Mouse (Mus musculus) liver, embryonic 15.5 days (tissue): ENCODE data around the gene Ubtd1. TPM values are rescaled to one million over a fixed set of nuclear protein-coding genes. Genes with fewer than 3 reads are reported as not detected.

ENCODE experiments used
- ATAC-seq: fragments of 200-750 bp; cut with Nextera tagmentation; 2 replicates; pipeline ENCODE4 v1.8.0; 2017; ENCODE audit warnings: moderate number of reproducible peaks, mild to moderate bottlenecking, moderate library complexity; ENCODE audit not compliant: insufficient read depth
- H3K27ac ChIP-seq: fragments of 300-500 bp; sonication (generic); replicated peaks from 2 replicates; pipeline ENCODE4 v1.5.1; 2015; ENCODE audit warnings: mild to moderate bottlenecking, inconsistent platforms
- H3K27me3 ChIP-seq: fragments of 300-500 bp; sonication (generic); 2 replicates; pipeline ENCODE4 v1.6.1; 2015; ENCODE audit warnings: mild to moderate bottlenecking, inconsistent platforms
- H3K36me3 ChIP-seq: fragments of 300-500 bp; sonication (generic); replicated peaks from 2 replicates; pipeline ENCODE4 v1.6.1; 2015; ENCODE audit warnings: moderate library complexity, mild to moderate bottlenecking, inconsistent platforms
- H3K4me1 ChIP-seq: fragments of 300-500 bp; sonication (generic); replicated peaks from 2 replicates; pipeline ENCODE4 v1.6.1; 2015; ENCODE audit warnings: inconsistent platforms
- H3K4me2 ChIP-seq: fragments of 300-500 bp; sonication (generic); 2 replicates; pipeline ENCODE4 v1.6.1; 2015; ENCODE audit warnings: moderate library complexity, mild to moderate bottlenecking, inconsistent platforms
- H3K4me3 ChIP-seq: fragments of 300-500 bp; sonication (generic); replicated peaks from 2 replicates; pipeline ENCODE4 v1.5.1; 2015; ENCODE audit warnings: mild to moderate bottlenecking, inconsistent platforms
- H3K9ac ChIP-seq: fragments of 300-500 bp; sonication (generic); 2 replicates; pipeline ENCODE4 v1.6.1; 2015; ENCODE audit warnings: moderate library complexity, mild to moderate bottlenecking, inconsistent platforms
- H3K9me3 ChIP-seq: fragments of 300-500 bp; sonication (generic); replicated peaks from 2 replicates; pipeline ENCODE4 v1.6.1; 2016; ENCODE audit warnings: inconsistent platforms
- WGBS: fragments of 180-500 bp; shearing (Covaris S2); methylation state at CpG from one replicate; pipeline ENCODE4 v1.1.7; 2015; ENCODE audit warnings: mixed read lengths; ENCODE audit not compliant: insufficient replicate concordance; 5-methylcytosine and 5-hydroxymethylcytosine counted together
- polyA plus RNA-seq: library from polyadenylated mRNA; unstranded; fragments of >200 nt; fragmentation: Nextera tagmentation; extraction: Ambion mirVana; gene quantifications from 2 replicates; pipeline ENCODE4 v1.2.1, GENCODE M21; 2015

Gene Ubtd1
- polyA plus RNA-seq, 1 experiment from 2014 or later: 5.2 TPM

- no peak for ATAC-seq
- H3K4me3 ChIP-seq: no peak overlapping the region
- no peaks in the 10 kb centered on the region for H3K9me3 ChIP-seq
- no peak overlapping the region for H3K4me2 ChIP-seq
- no peak overlapping the region for H3K27ac ChIP-seq
- no peaks in the 10 kb centered on the region for H3K36me3 ChIP-seq
- 72% methylated on average over 1 of the region's 1 CpGs for WGBS
- H3K27me3 ChIP-seq: no peaks in the 10 kb centered on the region
- peaks cover 22% of the 10 kb centered on the region for H3K4me1 ChIP-seq
- no peak overlapping the region for H3K9ac ChIP-seq
Observed at GRCm38 (mm10) chr19:41995483-41995882, 13.9 kb downstream of the Ubtd1 start.

DNA sequence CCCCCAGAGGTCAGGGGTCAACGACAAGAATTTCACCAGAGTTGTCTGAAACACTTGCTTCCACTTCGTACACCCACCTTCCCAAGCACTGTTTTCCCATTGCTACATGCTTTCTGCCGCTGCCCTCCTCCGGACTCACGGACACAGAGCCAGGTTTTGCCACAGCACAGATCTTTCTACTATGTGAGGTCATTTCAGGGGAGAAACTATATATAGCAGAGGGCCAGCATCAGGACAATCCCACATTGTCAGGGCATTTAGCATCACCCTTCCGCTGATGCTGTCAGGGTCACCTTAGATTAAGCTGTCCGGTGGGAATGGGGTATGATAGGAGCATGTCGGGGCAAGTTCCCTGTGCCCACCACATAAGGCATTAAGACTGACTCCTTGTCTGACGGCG, 15.5 kb downstream of the Ubtd1 start:
- WGBS: 76% methylated on average over 10 of the region's 10 CpGs
- ATAC-seq: no peak
- Histone ChIP-seq H3K9ac (no peak overlapping the region), H3K36me3 (no peaks in the 10 kb centered on the region), H3K27me3 (no peaks in the 10 kb centered on the region), H3K27ac (no peak overlapping the region), H3K9me3 (no peaks in the 10 kb centered on the region), H3K4me3 (no peak overlapping the region), H3K4me2 (no peak overlapping the region), H3K4me1 (peaks cover 32% of the 10 kb centered on the region)

- no peaks in the 10 kb centered on the region for H3K9me3 ChIP-seq
- H3K4me3 ChIP-seq: no peak overlapping the region
- H3K9ac ChIP-seq: no peak overlapping the region
- H3K27ac ChIP-seq: peak overlapping the region; percentile 62
- peaks cover 23% of the 10 kb centered on the region for H3K4me1 ChIP-seq
- no peaks in the 10 kb centered on the region for H3K27me3 ChIP-seq
- ATAC-seq: no peak
- H3K4me2 ChIP-seq: no peak overlapping the region
- H3K36me3 ChIP-seq: no peaks in the 10 kb centered on the region
- WGBS: 69% methylated on average over 9 of the region's 9 CpGs
Observed at GRCm38 (mm10) chr19:41998770-41999548, 17.4 kb downstream of the Ubtd1 start.

GRCm38 (mm10) chr19:41999688-42000283, 18.2 kb downstream of the Ubtd1 start:
- ATAC-seq: no peak; the same call in 1 of the 2 replicates
- no peak overlapping the region for H3K4me3 ChIP-seq
- H3K27me3 ChIP-seq: no peaks in the 10 kb centered on the region
- H3K4me1 ChIP-seq: peaks cover 30% of the 10 kb centered on the region
- WGBS: 53% methylated on average over 4 of the region's 4 CpGs
- no peaks in the 10 kb centered on the region for H3K36me3 ChIP-seq
- peak overlapping the region; percentile 62 for H3K27ac ChIP-seq
- H3K9me3 ChIP-seq: no peaks in the 10 kb centered on the region
- H3K9ac ChIP-seq: no peak overlapping the region
- no peak overlapping the region for H3K4me2 ChIP-seq

GRCm38 (mm10) chr19:42000446-42000958, 18.9 kb downstream of the Ubtd1 start:
- H3K4me2 ChIP-seq: no peak overlapping the region
- 56% methylated on average over 4 of the region's 4 CpGs for WGBS
- no peaks in the 10 kb centered on the region for H3K27me3 ChIP-seq
- H3K9ac ChIP-seq: no peak overlapping the region
- H3K4me1 ChIP-seq: peaks cover 37% of the 10 kb centered on the region
- no peak overlapping the region for H3K4me3 ChIP-seq
- H3K36me3 ChIP-seq: no peaks in the 10 kb centered on the region
- H3K27ac ChIP-seq: peak overlapping the region; percentile 62
- H3K9me3 ChIP-seq: no peaks in the 10 kb centered on the region
- no peak for ATAC-seq

- H3K4me1 ChIP-seq: peaks cover 45% of the 10 kb centered on the region
- H3K36me3 ChIP-seq: no peaks in the 10 kb centered on the region
- ATAC-seq: no peak
- no peak overlapping the region for H3K4me2 ChIP-seq
- peak overlapping the region; percentile 48; the same call in 1 of the 2 replicates for H3K27ac ChIP-seq
- no peak overlapping the region for H3K4me3 ChIP-seq
- no peaks in the 10 kb centered on the region for H3K9me3 ChIP-seq
- no peak overlapping the region for H3K9ac ChIP-seq
- 59% methylated on average over 12 of the region's 12 CpGs for WGBS
- no peaks in the 10 kb centered on the region for H3K27me3 ChIP-seq
Observed at GRCm38 (mm10) chr19:42001253-42001980, 19.9 kb downstream of the Ubtd1 start.

- WGBS: 50% methylated on average over 6 of the region's 6 CpGs
- no peak overlapping the region for H3K4me3 ChIP-seq
- peaks cover 54% of the 10 kb centered on the region for H3K4me1 ChIP-seq
- no peak overlapping the region for H3K27ac ChIP-seq
- no peak for ATAC-seq
- no peaks in the 10 kb centered on the region for H3K9me3 ChIP-seq
- H3K27me3 ChIP-seq: no peaks in the 10 kb centered on the region
- H3K4me2 ChIP-seq: no peak overlapping the region
- H3K9ac ChIP-seq: no peak overlapping the region
- no peaks in the 10 kb centered on the region for H3K36me3 ChIP-seq
Observed at GRCm38 (mm10) chr19:42004258-42004657, 22.7 kb downstream of the Ubtd1 start.

- Histone ChIP-seq H3K4me2 (peak overlapping the region; percentile 6; the same call in 1 of the 2 replicates), H3K9me3 (no peaks in the 10 kb centered on the region), H3K36me3 (no peaks in the 10 kb centered on the region), H3K9ac (no peak overlapping the region), H3K27me3 (no peaks in the 10 kb centered on the region), H3K4me1 (peaks cover 46% of the 10 kb centered on the region), H3K4me3 (no peak overlapping the region), H3K27ac (peak overlapping the region; percentile 51)
- ATAC-seq: no peak
- WGBS: 9% methylated on average over 3 of the region's 3 CpGs
Observed at GRCm38 (mm10) chr19:42005616-42006015, 24.1 kb downstream of the Ubtd1 start.

DNA sequence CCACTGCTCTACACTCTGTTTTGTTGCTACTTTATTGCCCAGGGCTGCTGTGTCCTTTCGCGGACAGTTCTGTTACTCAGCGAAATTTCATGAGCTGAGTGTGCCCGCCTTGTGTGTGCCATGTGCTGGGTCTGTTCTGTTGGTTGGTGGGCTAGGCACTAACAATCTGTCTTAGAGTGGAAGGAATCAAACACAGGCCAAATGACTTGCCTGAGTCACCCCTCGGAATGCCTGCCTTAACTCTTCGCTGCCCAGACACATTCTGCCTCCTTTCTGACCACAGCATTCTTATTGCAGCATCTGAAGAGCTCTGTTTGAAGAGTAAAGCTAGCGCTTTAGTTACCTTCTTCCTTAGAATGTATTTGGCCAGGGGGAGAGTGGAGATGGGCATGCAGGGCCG, 25.0 kb downstream of the Ubtd1 start:
- no peak overlapping the region for H3K4me3 ChIP-seq
- 57% methylated on average over 8 of the region's 8 CpGs for WGBS
- peaks cover 37% of the 10 kb centered on the region for H3K4me1 ChIP-seq
- H3K9me3 ChIP-seq: no peaks in the 10 kb centered on the region
- no peaks in the 10 kb centered on the region for H3K36me3 ChIP-seq
- no peaks in the 10 kb centered on the region for H3K27me3 ChIP-seq
- no peak overlapping the region for H3K9ac ChIP-seq
- ATAC-seq: no peak
- no peak overlapping the region for H3K27ac ChIP-seq
- H3K4me2 ChIP-seq: no peak overlapping the region

DNA sequence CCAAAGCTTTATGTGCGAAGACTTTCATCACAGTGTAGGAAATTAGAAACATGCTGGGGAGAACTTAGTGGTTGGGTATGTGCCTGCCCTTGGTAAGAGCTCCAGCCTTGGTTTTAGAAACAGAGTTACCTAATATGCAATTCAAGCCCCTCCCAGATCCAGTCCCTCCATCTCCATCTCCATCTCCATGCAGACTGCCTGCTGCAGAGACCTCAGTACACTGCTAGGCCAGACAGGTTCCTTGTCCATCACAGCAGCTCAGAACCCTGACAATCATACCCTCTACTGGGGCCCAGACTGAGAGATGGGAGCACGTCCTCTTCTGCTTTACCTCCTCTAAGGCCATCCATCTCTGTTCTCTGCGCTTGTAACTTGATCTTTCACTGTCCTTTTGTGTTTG, 27.0 kb downstream of the Ubtd1 start:
- Histone ChIP-seq H3K9me3 (no peaks in the 10 kb centered on the region), H3K36me3 (no peaks in the 10 kb centered on the region), H3K4me2 (no peak overlapping the region), H3K4me3 (no peak overlapping the region), H3K27ac (no peak overlapping the region), H3K27me3 (no peaks in the 10 kb centered on the region), H3K4me1 (peaks cover 37% of the 10 kb centered on the region), H3K9ac (no peak overlapping the region)
- no peak for ATAC-seq
- 50% methylated on average over 3 of the region's 3 CpGs for WGBS

DNA sequence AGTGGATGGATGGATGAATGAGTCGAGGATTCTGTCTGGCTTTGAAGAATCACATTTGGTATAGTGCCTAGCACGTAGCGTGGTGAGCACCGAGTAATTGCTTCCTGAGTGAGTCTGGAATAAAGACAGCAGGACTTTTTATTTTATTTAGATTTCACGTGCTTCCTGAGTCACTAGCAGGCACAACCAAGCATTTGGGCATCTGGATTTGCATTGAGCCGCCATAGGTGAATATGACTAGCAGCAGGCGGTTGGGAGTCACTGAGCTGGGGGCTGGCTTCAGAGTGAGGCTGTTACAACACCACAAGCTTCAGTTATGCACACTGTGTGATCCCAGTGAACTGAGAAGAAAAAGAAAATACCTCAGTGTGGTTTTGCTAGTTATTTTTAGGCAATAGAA, 27.5 kb downstream of the Ubtd1 start:
- no peak overlapping the region for H3K27ac ChIP-seq
- peaks cover 36% of the 10 kb centered on the region for H3K4me1 ChIP-seq
- no peak overlapping the region for H3K4me2 ChIP-seq
- H3K27me3 ChIP-seq: no peaks in the 10 kb centered on the region
- no peak for ATAC-seq
- no peaks in the 10 kb centered on the region for H3K9me3 ChIP-seq
- no peak overlapping the region for H3K9ac ChIP-seq
- H3K4me3 ChIP-seq: no peak overlapping the region
- 60% methylated on average over 7 of the region's 7 CpGs for WGBS
- no peaks in the 10 kb centered on the region for H3K36me3 ChIP-seq
